Mouse (Mus musculus): Measurements from ENCODE around the gene Cmbl.

DNA sequence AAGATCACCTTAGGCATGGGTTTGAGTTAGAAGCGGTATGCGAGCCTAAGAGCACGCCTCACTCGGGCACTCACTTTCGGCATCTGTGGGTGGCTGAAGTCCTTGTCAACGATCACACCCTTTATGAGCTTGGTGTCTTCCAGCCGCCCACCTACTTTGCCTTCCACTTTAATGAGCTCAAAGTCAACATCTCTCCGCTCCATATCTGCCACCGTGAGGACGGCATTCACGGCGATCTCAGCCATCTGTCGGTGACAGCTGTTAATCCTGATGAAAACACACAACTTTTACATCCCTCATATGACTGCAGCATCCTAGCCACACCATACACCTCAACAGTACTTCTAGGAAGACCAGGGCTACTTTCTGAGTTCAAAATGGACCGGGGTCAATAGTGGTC is 29.1 kb downstream of the Cmbl start:
- no peak for TF ChIP-seq USF1 (IDR thresholded peaks at IDR 0.05; ENCODE audit: low read depth)
- TF ChIP-seq CTCF (IDR thresholded peaks at IDR 0.05; ENCODE audit: control insufficient read depth, insufficient read depth, insufficient read length) = no peak
- TF ChIP-seq MYOG (IDR thresholded peaks at IDR 0.05; ENCODE audit: control insufficient read depth, extremely low read depth, insufficient read length) = no peak
- TF ChIP-seq FOSL1 (IDR thresholded peaks at IDR 0.05; ENCODE audit: insufficient read depth, low read length, poor library complexity, severe bottlenecking) = no peak
- TF ChIP-seq CEBPB (IDR thresholded peaks at IDR 0.05; ENCODE audit: low read depth) = no peak

All from C2C12 (cell line).